Mouse (Mus musculus) layer of hippocampus, postnatal 36 days (tissue): ENCODE results near the gene Ift46. TPM values are rescaled to one million over a fixed set of nuclear protein-coding genes. Genes with fewer than 3 reads are reported as not detected.

Experiments
- DNase-seq, 2 experiments: peaks; one replicate each; pipeline ENCODE4 v3.0.0; 2022
- total RNA-seq, 2 experiments: library from RNA; stranded (reverse); gene quantifications; 2 replicates each; pipeline ENCODE4 v1.2.3; 2021

Gene Ift46
- total RNA-seq, 2 experiments from 2014 or later, result 68.1 to 69.1 TPM

- no peak for DNase-seq
Observed at GRCm38 (mm10) chr9:44810316-44810715, 42.6 kb downstream of the Ift46 start.

GRCm38 (mm10) chr9:44814179-44814578, 46.5 kb downstream of the Ift46 start:
- DNase-seq, result no peak

- peak in 1 of 2 experiments; percentile 47 for DNase-seq
Observed at GRCm38 (mm10) chr9:44817522-44817921, 49.8 kb downstream of the Ift46 start.

- DNase-seq, result no peak
Observed at GRCm38 (mm10) chr9:44819920-44820827, 52.5 kb downstream of the Ift46 start.

GRCm38 (mm10) chr9:44826660-44827059, 59.0 kb downstream of the Ift46 start:
- DNase-seq, result no peak

GRCm38 (mm10) chr9:44828944-44829343, 61.2 kb downstream of the Ift46 start:
- DNase-seq, result no peak

GRCm38 (mm10) chr9:44830506-44830905, 62.8 kb downstream of the Ift46 start:
- no peak for DNase-seq

- DNase-seq, result no peak
Observed at GRCm38 (mm10) chr9:44832356-44832755, 64.6 kb downstream of the Ift46 start.

GRCm38 (mm10) chr9:44836439-44836838, 68.7 kb downstream of the Ift46 start:
- peak; percentile 66 for DNase-seq

GRCm38 (mm10) chr9:44841241-44841640, 73.5 kb downstream of the Ift46 start:
- DNase-seq, result no peak

Other genes with a start within 250 kb of the Ift46 start
- not detected for gene Cxcr5, start 206.0 kb upstream of the Ift46 start, total RNA-seq
- 100 to 1,000 TPM; 133 to 134 TPM for gene Ddx6, start 163.0 kb upstream of the Ift46 start, total RNA-seq
- not detected for gene Treh, start 94.7 kb upstream of the Ift46 start, total RNA-seq
- gene Phldb1, start 32.7 kb upstream of the Ift46 start, total RNA-seq, result 10 to 100 TPM; 88.5 to 95.6 TPM
- 100 to 1,000 TPM; 104 to 112 TPM for gene Arcn1, start 63 bp upstream of the Ift46 start, total RNA-seq
- 10 to 100 TPM; 43.3 to 51.6 TPM for gene Tmem25, start 31.4 kb downstream of the Ift46 start, total RNA-seq
- 1 to 10 TPM in 1 of 2 experiments, under 1 TPM in 1; 0.95 to 1.6 TPM for gene Ttc36, start 35.2 kb downstream of the Ift46 start, total RNA-seq
- 10 to 100 TPM; 61.3 to 78.3 TPM for gene Kmt2a, start 113.4 kb downstream of the Ift46 start, total RNA-seq
- 100 to 1,000 TPM; 339 to 375 TPM for gene Atp5l, start 152.8 kb downstream of the Ift46 start, total RNA-seq
- gene Ube4a, start 197.7 kb downstream of the Ift46 start, total RNA-seq, result 10 to 100 TPM; 72.1 to 78.3 TPM
- gene Cd3g, start 212.5 kb downstream of the Ift46 start, total RNA-seq, result not detected
- not detected for gene Cd3d, start 213.9 kb downstream of the Ift46 start, total RNA-seq
- gene Cd3e, start 241.7 kb downstream of the Ift46 start, total RNA-seq, result not detected